Mouse (Mus musculus): ENCODE results near the gene Igdcc3. TPM values are rescaled to one million over a fixed set of nuclear protein-coding genes. Genes with fewer than 3 reads are reported as not detected.
A peak's percentile ranks its signal among the peaks of the same experiment; 100 is the strongest.

Igdcc3 gene
- polyA plus RNA-seq, 1 experiment from 2014 or later, result 1.1 TPM

DNA sequence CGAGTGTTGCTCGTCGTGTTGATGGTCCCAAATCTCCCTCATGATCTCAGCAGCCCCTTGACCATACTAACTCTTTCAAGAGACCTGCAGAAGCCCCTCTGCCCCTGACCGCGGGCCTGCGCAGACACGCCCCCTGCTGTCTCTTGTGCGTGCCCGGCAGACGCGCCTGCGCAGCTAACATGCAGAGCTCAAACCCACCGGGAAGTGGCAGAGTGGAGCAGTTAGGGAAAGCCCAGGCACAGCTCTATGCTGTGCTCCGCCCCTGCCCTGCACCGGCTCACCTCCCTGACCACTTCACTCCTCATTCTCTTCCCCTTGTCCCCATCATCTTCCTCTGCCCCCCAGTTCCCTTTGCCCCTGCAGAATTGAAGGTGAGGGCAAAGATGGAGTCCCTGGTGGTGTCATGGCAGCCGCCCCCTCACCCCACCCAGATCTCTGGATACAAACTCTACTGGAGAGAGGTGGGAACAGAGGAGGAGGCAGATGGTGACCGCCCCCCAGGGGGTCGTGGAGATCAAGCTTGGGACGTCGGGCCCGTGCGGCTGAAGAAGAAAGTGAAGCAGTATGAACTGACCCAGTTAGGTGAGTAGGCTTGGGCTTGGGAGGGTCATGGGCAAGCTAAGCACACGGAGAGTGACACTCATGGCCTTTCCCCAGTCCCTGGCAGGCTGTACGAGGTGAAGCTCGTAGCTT lies 12.7 kb upstream of the Igdcc3 start:
- H3K9ac ChIP-seq (ENCODE audit: low read depth, low read length), result no peak overlapping the region
- H3K4me1 ChIP-seq (ENCODE audit: control insufficient read depth, insufficient read depth, low read length), result no peaks in the 10 kb centered on the region; the same call in 1 of the 2 replicates
- ATAC-seq (ENCODE audit: low read depth) (peak; percentile 48; the same call in 1 of the 2 replicates), DNase-seq (ENCODE audit: low spot score) (no peak)
- H3K4me3 ChIP-seq (ENCODE audit: low read depth, low read length), result peak overlapping the region; percentile 20; the same call in 1 of the 2 replicates
- H3K27ac ChIP-seq (replicated peaks; ENCODE audit: low read depth, low read length), result no peak overlapping the region
- peak overlapping the region; percentile 41 for H3K4me2 ChIP-seq (ENCODE audit: low read depth, low read length)
- WGBS, result 16% methylated on average over 25 of the region's 25 CpGs
- no peaks in the 10 kb centered on the region; the same call in 1 of the 2 replicates for H3K27me3 ChIP-seq (replicated peaks; ENCODE audit: control insufficient read depth, insufficient read depth, low read length)
- peaks cover 85% of the 10 kb centered on the region for H3K36me3 ChIP-seq (ENCODE audit: control insufficient read depth, insufficient read depth, low read length)
- H3K9me3 ChIP-seq (ENCODE audit: control insufficient read depth, low read length), result no peaks in the 10 kb centered on the region

DNA sequence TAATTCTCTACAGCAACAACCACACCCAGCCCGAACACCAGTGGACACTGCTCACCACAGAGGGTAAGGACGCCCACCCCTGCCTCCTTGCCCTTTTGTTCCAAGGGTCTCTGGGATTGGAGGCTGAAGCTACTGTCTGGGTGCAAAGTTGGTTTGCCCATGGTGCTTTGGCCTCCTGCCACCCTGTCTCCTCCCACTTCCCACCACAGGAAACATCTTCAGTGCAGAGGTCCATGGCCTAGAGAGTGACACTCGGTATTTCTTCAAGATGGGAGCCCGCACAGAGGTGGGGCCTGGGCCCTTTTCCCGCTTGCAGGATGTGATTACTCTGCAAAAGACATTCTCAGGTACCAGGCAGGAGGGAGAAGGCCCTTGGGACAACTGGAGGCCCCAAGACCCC lies 9.3 kb upstream of the Igdcc3 start:
- peaks cover 83% of the 10 kb centered on the region for H3K36me3 ChIP-seq (ENCODE audit: control insufficient read depth, insufficient read depth, low read length)
- no peak for ATAC-seq (ENCODE audit: low read depth)
- no peak for DNase-seq (ENCODE audit: low spot score)

DNA sequence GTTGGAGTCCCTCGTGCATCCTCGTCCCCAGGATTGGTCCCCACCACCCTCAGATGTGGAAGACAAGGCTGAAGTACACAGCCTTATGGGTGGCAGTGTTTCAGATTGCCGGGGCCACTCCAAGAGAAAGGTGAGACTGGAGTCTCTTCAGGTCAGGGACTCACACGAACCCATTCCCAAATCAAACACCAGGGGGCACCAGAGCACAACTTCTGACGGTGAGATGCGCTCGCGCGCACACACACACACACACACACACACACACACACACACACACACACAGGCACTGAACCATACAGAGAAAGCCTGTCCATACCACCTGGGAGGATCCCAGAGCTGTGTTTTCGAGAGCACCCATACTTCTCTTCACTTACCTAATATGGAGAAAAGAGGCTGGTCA lies 7.2 kb upstream of the Igdcc3 start:
- no peak overlapping the region for H3K4me3 ChIP-seq (ENCODE audit: low read depth, low read length)
- 9% methylated on average over 8 of the region's 10 CpGs for whole genome bisulfite sequencing
- H3K4me2 ChIP-seq (ENCODE audit: low read depth, low read length), result no peak overlapping the region
- peak; percentile 61; the same call in 1 of the 2 replicates for ATAC-seq (ENCODE audit: low read depth)
- H3K27me3 ChIP-seq (replicated peaks; ENCODE audit: control insufficient read depth, insufficient read depth, low read length), result no peaks in the 10 kb centered on the region
- peaks cover 68% of the 10 kb centered on the region for H3K36me3 ChIP-seq (ENCODE audit: control insufficient read depth, insufficient read depth, low read length)
- H3K9ac ChIP-seq (ENCODE audit: low read depth, low read length), result no peak overlapping the region
- H3K4me1 ChIP-seq (ENCODE audit: control insufficient read depth, insufficient read depth, low read length), result no peaks in the 10 kb centered on the region
- peak; percentile 77 for DNase-seq (ENCODE audit: low spot score)
- no peaks in the 10 kb centered on the region for H3K9me3 ChIP-seq (ENCODE audit: control insufficient read depth, low read length)
- no peak overlapping the region for H3K27ac ChIP-seq (replicated peaks; ENCODE audit: low read depth, low read length)

More for the DNA sequence above, 9.3 kb upstream of the Igdcc3 start:
- Histone ChIP-seq H3K27me3 (replicated peaks; ENCODE audit: control insufficient read depth, insufficient read depth, low read length) (no peaks in the 10 kb centered on the region), H3K27ac (replicated peaks; ENCODE audit: low read depth, low read length) (no peak overlapping the region), H3K4me2 (ENCODE audit: low read depth, low read length) (no peak overlapping the region), H3K9me3 (ENCODE audit: control insufficient read depth, low read length) (no peaks in the 10 kb centered on the region), H3K9ac (ENCODE audit: low read depth, low read length) (no peak overlapping the region), H3K4me1 (ENCODE audit: control insufficient read depth, insufficient read depth, low read length) (no peaks in the 10 kb centered on the region; the same call in 1 of the 2 replicates), H3K4me3 (ENCODE audit: low read depth, low read length) (no peak overlapping the region)
- 72% methylated on average over 5 of the region's 5 CpGs for WGBS

DNA sequence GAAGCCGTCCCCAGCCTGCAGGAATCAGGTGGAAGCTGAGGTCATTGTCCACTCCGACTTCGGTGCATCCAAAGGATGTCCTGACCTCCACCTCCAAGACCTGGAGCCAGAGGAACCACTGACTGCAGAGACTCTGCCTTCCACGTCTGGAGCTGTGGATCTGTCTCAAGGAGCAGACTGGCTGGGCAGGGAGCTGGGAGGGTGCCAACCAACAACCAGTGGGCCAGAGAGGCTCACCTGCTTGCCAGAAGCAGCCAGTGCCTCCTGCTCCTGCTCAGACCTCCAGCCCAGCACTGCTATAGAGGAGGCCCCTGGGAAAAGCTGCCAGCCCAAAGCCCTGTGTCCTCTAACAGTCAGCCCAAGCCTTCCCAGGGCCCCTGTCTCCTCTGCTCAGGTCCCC lies 5.9 kb upstream of the Igdcc3 start:
- H3K4me2 ChIP-seq (ENCODE audit: low read depth, low read length), result no peak overlapping the region
- H3K9ac ChIP-seq (ENCODE audit: low read depth, low read length), result no peak overlapping the region
- no peak overlapping the region for H3K27ac ChIP-seq (replicated peaks; ENCODE audit: low read depth, low read length)
- 78% methylated on average over 4 of the region's 4 CpGs for WGBS
- H3K27me3 ChIP-seq (replicated peaks; ENCODE audit: control insufficient read depth, insufficient read depth, low read length), result no peaks in the 10 kb centered on the region
- H3K9me3 ChIP-seq (ENCODE audit: control insufficient read depth, low read length), result no peaks in the 10 kb centered on the region
- no peak for DNase-seq (ENCODE audit: low spot score)
- H3K4me3 ChIP-seq (ENCODE audit: low read depth, low read length), result no peak overlapping the region
- H3K36me3 ChIP-seq (ENCODE audit: control insufficient read depth, insufficient read depth, low read length), result peaks cover 57% of the 10 kb centered on the region
- H3K4me1 ChIP-seq (ENCODE audit: control insufficient read depth, insufficient read depth, low read length), result no peaks in the 10 kb centered on the region
- ATAC-seq (ENCODE audit: low read depth), result no peak

DNA sequence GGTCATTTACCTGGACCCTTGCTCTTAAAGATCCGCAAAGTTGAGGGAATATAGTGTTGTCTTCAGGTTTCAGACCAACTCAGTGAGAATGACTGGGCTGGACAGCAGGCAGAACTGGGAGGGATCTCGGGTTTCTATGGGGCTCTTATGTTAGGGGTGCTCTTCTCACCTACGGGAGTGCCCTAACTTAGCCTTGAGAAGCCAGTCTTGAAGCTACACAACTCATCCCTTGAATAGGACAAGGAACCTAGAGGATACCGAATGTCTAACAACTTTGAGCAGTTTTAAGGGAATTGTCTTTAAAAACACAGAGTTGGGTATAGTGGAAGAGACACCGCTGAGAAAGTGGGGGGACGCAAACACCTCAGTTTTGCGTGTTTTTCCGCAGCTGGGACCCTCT lies 498 bp upstream of the Igdcc3 start:
- peak overlapping the region; percentile 82 for H3K9ac ChIP-seq (ENCODE audit: low read depth, low read length)
- H3K4me3 ChIP-seq (ENCODE audit: low read depth, low read length), result peak overlapping the region; percentile 74
- ATAC-seq (ENCODE audit: low read depth) (no peak), DNase-seq (ENCODE audit: low spot score) (no peak)
- no peak overlapping the region for H3K27ac ChIP-seq (replicated peaks; ENCODE audit: low read depth, low read length)
- 3% methylated on average over 8 of the region's 8 CpGs for WGBS
- peaks cover 5% of the 10 kb centered on the region; the same call in 1 of the 2 replicates for H3K4me1 ChIP-seq (ENCODE audit: control insufficient read depth, insufficient read depth, low read length)
- peak overlapping the region; percentile 94 for H3K4me2 ChIP-seq (ENCODE audit: low read depth, low read length)
- H3K27me3 ChIP-seq (replicated peaks; ENCODE audit: control insufficient read depth, insufficient read depth, low read length), result no peaks in the 10 kb centered on the region
- no peaks in the 10 kb centered on the region for H3K9me3 ChIP-seq (ENCODE audit: control insufficient read depth, low read length)
- H3K36me3 ChIP-seq (ENCODE audit: control insufficient read depth, insufficient read depth, low read length), result peaks cover 8% of the 10 kb centered on the region; the same call in 1 of the 2 replicates

DNA sequence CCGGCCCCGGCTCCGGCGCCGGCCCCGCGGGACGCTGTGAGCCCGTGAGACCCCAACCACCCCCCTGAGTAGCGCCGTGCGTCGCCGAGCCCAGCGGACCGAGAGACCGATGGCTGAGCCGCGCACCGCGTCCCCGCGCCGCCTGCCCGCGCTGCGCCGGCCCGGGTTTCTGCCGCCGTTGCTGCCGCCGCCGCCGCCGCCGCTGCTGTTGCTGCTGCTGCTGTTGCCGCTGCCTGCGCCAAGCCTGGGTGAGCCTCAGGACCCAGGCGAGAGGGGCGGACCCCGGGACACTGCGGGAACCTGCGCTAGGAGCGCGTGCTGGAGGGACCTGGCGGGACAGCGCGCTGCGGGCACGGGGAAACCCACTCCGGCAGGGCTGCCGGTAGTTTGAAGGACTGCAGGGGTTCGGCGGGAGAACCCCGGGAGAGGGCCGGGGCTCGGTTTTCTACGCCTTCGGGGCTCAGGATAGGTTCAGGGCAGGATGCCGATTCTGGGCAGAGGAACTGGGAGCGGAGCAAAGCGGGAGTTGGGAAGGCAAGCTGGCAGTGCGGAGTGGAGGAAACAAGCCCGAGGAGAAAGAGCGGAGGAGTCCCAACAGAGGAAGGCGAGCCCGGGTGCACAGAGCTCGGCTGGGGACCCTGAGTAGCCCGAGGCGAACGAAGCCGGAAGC lies 452 bp downstream of the Igdcc3 start:
- Histone ChIP-seq H3K4me1 (ENCODE audit: control insufficient read depth, insufficient read depth, low read length) (peaks cover 5% of the 10 kb centered on the region; the same call in 1 of the 2 replicates), H3K9me3 (ENCODE audit: control insufficient read depth, low read length) (no peaks in the 10 kb centered on the region), H3K36me3 (ENCODE audit: control insufficient read depth, insufficient read depth, low read length) (no peaks in the 10 kb centered on the region; the same call in 1 of the 2 replicates), H3K4me2 (ENCODE audit: low read depth, low read length) (peak overlapping the region; percentile 94), H3K27me3 (replicated peaks; ENCODE audit: control insufficient read depth, insufficient read depth, low read length) (no peaks in the 10 kb centered on the region), H3K9ac (ENCODE audit: low read depth, low read length) (peak overlapping the region; percentile 82), H3K4me3 (ENCODE audit: low read depth, low read length) (peak overlapping the region; percentile 74), H3K27ac (replicated peaks; ENCODE audit: low read depth, low read length) (peak overlapping the region; percentile 74)
- ATAC-seq (ENCODE audit: low read depth), result peak; percentile 76
- DNase-seq (ENCODE audit: low spot score), result peak; percentile 62
- WGBS, result under 1% methylated on average over 43 of the region's 73 CpGs

DNA sequence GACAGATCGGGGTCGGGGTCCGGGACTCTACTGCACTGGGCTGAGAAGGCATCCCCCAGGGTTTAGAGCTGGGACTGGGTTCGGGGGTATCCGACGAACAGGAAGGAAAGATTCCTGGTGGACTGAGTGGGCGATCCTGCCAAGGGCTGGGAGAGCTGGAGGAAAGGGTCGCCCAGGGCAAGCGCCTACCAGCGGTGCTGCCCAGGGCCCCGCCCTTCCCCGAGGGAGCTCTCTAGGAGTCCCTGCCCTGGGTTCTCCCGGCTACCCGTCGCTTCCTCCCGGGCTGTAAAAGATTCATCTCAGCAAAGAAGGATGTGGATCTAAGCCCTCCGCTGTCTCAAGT lies 958 bp downstream of the Igdcc3 start:
- H3K4me3 ChIP-seq (ENCODE audit: low read depth, low read length), result peak overlapping the region; percentile 74
- H3K9me3 ChIP-seq (ENCODE audit: control insufficient read depth, low read length), result no peaks in the 10 kb centered on the region
- peak; percentile 41 for DNase-seq (ENCODE audit: low spot score)
- H3K9ac ChIP-seq (ENCODE audit: low read depth, low read length), result peak overlapping the region; percentile 82
- H3K4me2 ChIP-seq (ENCODE audit: low read depth, low read length), result peak overlapping the region; percentile 94
- ATAC-seq (ENCODE audit: low read depth), result peak; percentile 32; the same call in 1 of the 2 replicates
- H3K27me3 ChIP-seq (replicated peaks; ENCODE audit: control insufficient read depth, insufficient read depth, low read length), result no peaks in the 10 kb centered on the region
- peak overlapping the region; percentile 74; the same call in 1 of the 2 replicates for H3K27ac ChIP-seq (replicated peaks; ENCODE audit: low read depth, low read length)
- H3K4me1 ChIP-seq (ENCODE audit: control insufficient read depth, insufficient read depth, low read length), result peaks cover 5% of the 10 kb centered on the region; the same call in 1 of the 2 replicates
- 1% methylated on average over 17 of the region's 17 CpGs for WGBS
- H3K36me3 ChIP-seq (ENCODE audit: control insufficient read depth, insufficient read depth, low read length), result no peaks in the 10 kb centered on the region; the same call in 1 of the 2 replicates

DNA sequence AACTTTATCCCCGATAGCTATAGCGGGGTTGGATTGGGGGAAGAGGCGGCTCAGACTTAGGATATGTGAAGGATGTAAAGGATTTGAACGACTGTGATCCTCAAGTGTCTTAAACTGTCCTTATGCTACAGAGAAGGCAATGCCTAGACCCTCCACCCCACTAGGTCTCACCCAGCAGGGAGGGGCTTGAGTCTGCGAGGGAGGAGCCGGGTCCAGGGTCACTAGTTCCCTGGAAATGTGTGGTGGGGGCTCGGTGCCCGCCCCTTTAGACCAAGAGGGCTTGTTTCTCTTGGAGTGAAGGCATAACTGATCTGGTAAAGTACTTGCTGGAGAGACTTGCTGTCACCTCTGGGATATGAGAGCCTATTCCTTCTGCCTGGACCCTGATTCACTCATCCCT lies 1.4 kb downstream of the Igdcc3 start:
- WGBS, result 2% methylated on average over 8 of the region's 8 CpGs
- Histone ChIP-seq H3K9ac (ENCODE audit: low read depth, low read length) (peak overlapping the region; percentile 82), H3K4me3 (ENCODE audit: low read depth, low read length) (peak overlapping the region; percentile 74), H3K4me1 (ENCODE audit: control insufficient read depth, insufficient read depth, low read length) (peaks cover 5% of the 10 kb centered on the region; the same call in 1 of the 2 replicates), H3K27me3 (replicated peaks; ENCODE audit: control insufficient read depth, insufficient read depth, low read length) (no peaks in the 10 kb centered on the region), H3K4me2 (ENCODE audit: low read depth, low read length) (peak overlapping the region; percentile 94), H3K27ac (replicated peaks; ENCODE audit: low read depth, low read length) (0 out of 2 replicates have a peak overlapping the region, but pooled peaks have one; percentile 7), H3K36me3 (ENCODE audit: control insufficient read depth, insufficient read depth, low read length) (no peaks in the 10 kb centered on the region; the same call in 1 of the 2 replicates), H3K9me3 (ENCODE audit: control insufficient read depth, low read length) (no peaks in the 10 kb centered on the region)
- no peak for DNase-seq (ENCODE audit: low spot score)
- no peak for ATAC-seq (ENCODE audit: low read depth)

Measured in embryonic facial prominence, embryonic 14.5 days (tissue).